ENCODE assay signal across 8 mouse cellular contexts in the genomic region with DNA sequence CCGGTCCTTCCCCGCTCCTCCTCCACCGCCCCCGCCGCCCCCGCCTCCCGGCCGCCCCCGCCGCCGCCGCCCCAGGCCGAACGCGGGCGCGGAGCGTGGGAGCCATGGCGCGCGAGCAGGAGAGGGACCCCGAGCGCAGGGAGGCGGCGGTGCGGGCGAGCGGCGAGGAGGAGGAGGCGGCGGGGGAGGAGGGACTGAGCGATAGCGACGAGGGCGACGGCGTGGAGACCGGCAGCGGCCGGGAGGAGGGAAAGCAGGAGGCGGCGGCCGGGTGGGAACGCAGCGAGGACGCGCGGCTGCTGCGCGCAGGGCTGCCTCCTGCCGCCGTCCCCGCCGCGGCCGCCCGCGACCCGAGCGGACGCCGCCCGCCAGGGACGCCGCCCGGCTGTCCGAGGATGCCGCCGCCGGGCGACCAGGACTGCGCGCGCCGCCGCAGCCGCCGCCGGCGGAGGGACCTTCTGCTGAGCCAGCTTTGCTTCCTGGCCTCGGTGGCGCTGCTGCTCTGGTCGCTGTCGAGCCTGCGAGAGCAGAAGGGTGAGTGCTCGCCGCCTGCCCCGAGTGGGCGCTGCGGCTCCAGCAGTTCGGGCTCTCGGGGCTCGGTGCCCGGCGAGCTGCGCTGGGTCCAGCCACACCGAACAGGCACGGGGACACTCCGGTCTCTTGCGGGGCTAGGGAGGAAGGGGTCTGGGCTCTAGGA. TPM values are rescaled to one million over a fixed set of nuclear protein-coding genes. Genes with fewer than 3 reads are reported as not detected.
DNase-seq lines count a peak whose midpoint lies in the region; ATAC-seq and TF ChIP-seq lines count a peak whose summit lies in the region.

Gene Slc24a3, plus strand, starts transcription at position 91 of the 697 bp plus-strand sequence.

- peaks cover 2% of the 10 kb centered on the region; the same call in 1 of the 2 replicates for H3K4me1 ChIP-seq in forebrain, embryonic 11.5 days (replicated peaks; ENCODE audit: control insufficient read depth, insufficient read depth, low read length)
- peaks cover 3 to 5% of the 10 kb centered on the region in 2 experiments; a peak in 3 of 4 replicates for H3K4me1 ChIP-seq in heart, embryonic 14.5 days (ENCODE audit: control insufficient read depth in 2 of 2, insufficient read depth in 2 of 2, low read length in 2 of 2)
- peaks cover 4% of the 10 kb centered on the region; the same call in 1 of the 2 replicates for H3K4me1 ChIP-seq in liver, adult 2 months (ENCODE audit: control insufficient read depth, insufficient read depth, low read length)
- no peaks in the 10 kb centered on the region for H3K4me1 ChIP-seq in stomach, embryonic 14.5 days (ENCODE audit: control insufficient read depth, insufficient read depth, low read length)

- under 1% methylated on average over 92 of the region's 100 CpGs for WGBS in forebrain, embryonic 11.5 days
- WGBS in heart, embryonic 14.5 days, result 1% methylated on average over 61 of the region's 100 CpGs
- WGBS in liver, adult 2 months, result 3% methylated on average over 94 of the region's 100 CpGs
- under 1% methylated on average over 72 of the region's 100 CpGs for WGBS in stomach, embryonic 14.5 days

- peak within 1 kb of the TSS; percentile 50 for H3K27ac ChIP-seq in forebrain, embryonic 11.5 days (ENCODE audit: low read depth, low read length)
- peak within 1 kb of the TSS in 1 of 2 experiments; percentile 47; a peak in 2 of 4 replicates for H3K27ac ChIP-seq in heart, embryonic 14.5 days (replicated peaks in 1 of 2; ENCODE audit: control insufficient read depth in 1 of 2, insufficient read depth in 1 of 2, low read depth in 2 of 2, low read length in 2 of 2)
- no peak within 1 kb of the TSS for H3K27ac ChIP-seq in liver, adult 2 months (replicated peaks; ENCODE audit: insufficient read depth, low read depth, low read length)
- H3K27ac ChIP-seq in stomach, embryonic 14.5 days (ENCODE audit: low read length), result peak within 1 kb of the TSS; percentile 71

- no peak for TF ChIP-seq POLR2A in liver, adult 2 months (IDR thresholded peaks at IDR 0.05; ENCODE audit: extremely low read depth, insufficient read depth, low read length)
- TF ChIP-seq POLR2A in myocyte (IDR thresholded peaks at IDR 0.05; ENCODE audit: insufficient read length, low read depth), result peak; percentile 44

- ATAC-seq in monocyte, adult 5-6 weeks (replicated peaks; ENCODE audit: insufficient number of reproducible peaks, low FRiP score, low TSS enrichment, poor library complexity, severe bottlenecking), result no peak
- peak; percentile 89 for ATAC-seq in forebrain, embryonic 11.5 days (replicated peaks; ENCODE audit: low FRiP score)
- peak; percentile 75 for ATAC-seq in heart, embryonic 14.5 days (ENCODE audit: insufficient number of reproducible peaks, insufficient read depth, low FRiP score, low read depth)
- ATAC-seq in stomach, embryonic 14.5 days (ENCODE audit: insufficient number of reproducible peaks, insufficient read depth, low FRiP score, low read depth), result peak; percentile 91

- peak; percentile 20 to 40 for DNase-seq in monocyte, adult 2 months (ENCODE audit: low read depth in 1 of 2, low spot score in 2 of 2)
- DNase-seq in forebrain, embryonic 11.5 days (ENCODE audit: low spot score), result peak; percentile 91
- DNase-seq in kidney, postnatal 10 days, result peak; percentile 92
- DNase-seq in liver, adult 2 months (ENCODE audit: extremely low read depth, low read depth, low spot score), result peak; percentile 52

- no peaks in the 10 kb centered on the region for H3K36me3 ChIP-seq in forebrain, embryonic 11.5 days (ENCODE audit: control insufficient read depth, insufficient read depth, low read length)
- no peaks in the 10 kb centered on the region for H3K36me3 ChIP-seq in heart, embryonic 14.5 days (ENCODE audit: control insufficient read depth, insufficient read depth, low read length)
- no peaks in the 10 kb centered on the region for H3K36me3 ChIP-seq in liver, adult 2 months (ENCODE audit: control insufficient read depth, insufficient read depth, low read length)
- no peaks in the 10 kb centered on the region for H3K36me3 ChIP-seq in myocyte (ENCODE audit: control insufficient read depth, insufficient read depth)
- H3K36me3 ChIP-seq in stomach, embryonic 14.5 days (ENCODE audit: control insufficient read depth, insufficient read depth, low read length), result no peaks in the 10 kb centered on the region

- H3K9ac ChIP-seq in forebrain, embryonic 11.5 days (ENCODE audit: low read length), result peak within 1 kb of the TSS; percentile 84
- H3K9ac ChIP-seq in heart, embryonic 14.5 days (ENCODE audit: low read length), result peak within 1 kb of the TSS; percentile 78
- peak within 1 kb of the TSS; percentile 64 for H3K9ac ChIP-seq in liver, adult 2 months (ENCODE audit: low read depth, low read length)
- H3K9ac ChIP-seq in stomach, embryonic 14.5 days (replicated peaks; ENCODE audit: low read depth, low read length), result peak within 1 kb of the TSS; percentile 71

- no peaks in the 10 kb centered on the region; the same call in 1 of the 2 replicates for H3K27me3 ChIP-seq in forebrain, embryonic 11.5 days (ENCODE audit: control insufficient read depth, insufficient read depth, low read length)
- H3K27me3 ChIP-seq in heart, embryonic 14.5 days (ENCODE audit: control insufficient read depth, insufficient read depth, low read length), result peaks cover 13% of the 10 kb centered on the region; the same call in 1 of the 2 replicates
- H3K27me3 ChIP-seq in liver, adult 2 months (ENCODE audit: control insufficient read depth, insufficient read depth, low read length), result peaks cover 3% of the 10 kb centered on the region
- no peaks in the 10 kb centered on the region for H3K27me3 ChIP-seq in myocyte (ENCODE audit: control insufficient read depth, insufficient read depth, insufficient read length)
- H3K27me3 ChIP-seq in stomach, embryonic 14.5 days (ENCODE audit: control insufficient read depth, insufficient read depth, low read length), result no peaks in the 10 kb centered on the region

- peak; percentile 73 for TF ChIP-seq CTCF in liver, adult 2 months (IDR thresholded peaks at IDR 0.05; ENCODE audit: low read depth, low read length)

- H3ac ChIP-seq in myocyte (ENCODE audit: control insufficient read depth, insufficient read length), result peak within 1 kb of the TSS; percentile 25

- H3K9me3 ChIP-seq in forebrain, embryonic 11.5 days (ENCODE audit: control insufficient read depth, low read length), result no peaks in the 10 kb centered on the region
- no peaks in the 10 kb centered on the region for H3K9me3 ChIP-seq in heart, embryonic 14.5 days (ENCODE audit: control insufficient read depth, low read length)
- no peaks in the 10 kb centered on the region for H3K9me3 ChIP-seq in stomach, embryonic 14.5 days (ENCODE audit: control insufficient read depth, low read depth, low read length)

- H3K4me2 ChIP-seq in forebrain, embryonic 11.5 days (ENCODE audit: low read depth, low read length, severe bottlenecking), result peak within 1 kb of the TSS; percentile 82
- peak within 1 kb of the TSS; percentile 94 for H3K4me2 ChIP-seq in heart, embryonic 14.5 days (ENCODE audit: low read length)
- peak within 1 kb of the TSS; percentile 87 for H3K4me2 ChIP-seq in myocyte (ENCODE audit: low read depth)
- peak within 1 kb of the TSS; percentile 86 for H3K4me2 ChIP-seq in stomach, embryonic 14.5 days (replicated peaks; ENCODE audit: low read depth, low read length)

- peak within 1 kb of the TSS; percentile 70 for H3K4me3 ChIP-seq in forebrain, embryonic 11.5 days (ENCODE audit: low read depth, low read length)
- peak within 1 kb of the TSS; percentile 60 to 83 for H3K4me3 ChIP-seq in heart, embryonic 14.5 days (ENCODE audit: control insufficient read depth in 1 of 2, insufficient read depth in 1 of 2, low read depth in 1 of 2, low read length in 2 of 2)
- peak within 1 kb of the TSS; percentile 59 for H3K4me3 ChIP-seq in liver, adult 2 months (ENCODE audit: insufficient read depth, low read depth, low read length)
- peak within 1 kb of the TSS; percentile 29 for H3K4me3 ChIP-seq in myocyte
- H3K4me3 ChIP-seq in stomach, embryonic 14.5 days (ENCODE audit: low read depth, low read length), result peak within 1 kb of the TSS; percentile 66

- H3K79me2 ChIP-seq in liver, adult 2 months (ENCODE audit: control insufficient read depth, insufficient read depth, low read length), result no peaks in the 10 kb centered on the region
- H3K79me2 ChIP-seq in myocyte (ENCODE audit: control insufficient read depth, insufficient read depth), result no peaks in the 10 kb centered on the region

TF ChIP-seq in myocyte, 11 proteins besides CTCF, POLR2A, EP300 and RAD21:
- TF ChIP-seq SRF (IDR thresholded peaks at IDR 0.05; ENCODE audit: control insufficient read depth, insufficient read length, low read depth), result no peak
- peak in 1 of 3 experiments; percentile 48 for TF ChIP-seq MYOG (IDR thresholded peaks at IDR 0.05; ENCODE audit: control insufficient read depth in 1 of 3, insufficient read depth in 1 of 3, insufficient read length in 2 of 3, low read depth in 2 of 3)

RNA-seq across cellular contexts. Expression of gene Slc24a3, which starts in this region (rescaled TPM):
- total RNA-seq in monocyte, adult 5-6 weeks (2017), result 0.96 to 2.7 TPM (median 2.3 TPM) in 3 replicates
- polyA plus RNA-seq in forebrain, embryonic 11.5 days (2014; fragmentation: Nextera tagmentation; extraction: Ambion mirVana), result 1.0 and 1.1 TPM in 2 replicates
- 2.5 and 3.8 TPM in 2 replicates for polyA plus RNA-seq in heart, embryonic 14.5 days (2014; fragmentation: Nextera tagmentation; extraction: Ambion mirVana)
- 0.09 and 0.34 TPM in 2 replicates for total RNA-seq in liver, adult 2 months (2014; rRNA removed)
- polyA plus RNA-seq in liver, adult 2 months (2012; rRNA removed), result 0.14 and 0.33 TPM in 2 replicates
- 4.8 TPM for polyA plus RNA-seq in myocyte (2012; fragmentation: generic; extraction: Trizol)
- 5.1 and 5.6 TPM in 2 replicates for polyA plus RNA-seq in stomach, embryonic 14.5 days (2014; fragmentation: Nextera tagmentation; extraction: Ambion mirVana)

Comparison
In these comparisons a context has a peak if more than half of its experiments do, and no peak if none do; other contexts are left out.
1. Peak in DNase-seq, H3K4me3 ChIP-seq and H3K9ac ChIP-seq in liver, adult 2 months; RNA of the gene not detected or under 1 TPM.
2. DNase-seq: peak in every context shown above with its lines; median percentile 92 in kidney, postnatal 10 days; 91 in forebrain, embryonic 11.5 days; 52 in liver, adult 2 months; 30 in monocyte, adult 2 months.